Mouse (Mus musculus): ENCODE measurements around the gene Hrc.

- TF ChIP-seq CTCF (conservative IDR thresholded peaks at IDR 0.05; ENCODE audit: low read length) (no peak), POU5F1 (IDR thresholded peaks at IDR 0.05; ENCODE audit: borderline replicate concordance, low read length) (no peak), NANOG (IDR thresholded peaks at IDR 0.05; ENCODE audit: borderline replicate concordance, low read length) (no peak)
Observed at GRCm38 (mm10) chr7:45308551-45309240, 26.4 kb upstream of the Hrc start.

Data from E14TG2a.4 (cell line).